Mouse (Mus musculus) heart, adult 8-10 months (tissue): Measurements from ENCODE around the gene Fam163a. TPM values are rescaled to one million over a fixed set of nuclear protein-coding genes. Genes with fewer than 3 reads are reported as not detected.

Experiments
- DNase-seq: peaks from one replicate; pipeline ENCODE4 v3.0.0; 2022; ENCODE audit warnings: low spot score
- total RNA-seq, 4 experiments: library from RNA; stranded (reverse); gene quantifications; 2 replicates each; pipeline ENCODE4 v1.2.4; 2022

Fam163a gene
- total RNA-seq, 4 experiments from 2014 or later, result 0.05 to 0.19 (median 0.09) TPM

- DNase-seq, result no peak
Measured at GRCm38 (mm10) chr1:156033921-156034320, 170.9 kb downstream of the Fam163a start.

GRCm38 (mm10) chr1:156028340-156028975 is 176.4 kb downstream of the Fam163a start:
- DNase-seq, result no peak

- DNase-seq, result no peak
Measured at GRCm38 (mm10) chr1:156027849-156028248, 177.0 kb downstream of the Fam163a start.

Other genes starting within 250 kb of the Fam163a start
- 10 to 100 TPM; 36.6 to 44.2 (median 39.7) TPM for gene Cep350, start 231.8 kb downstream of the Fam163a start, total RNA-seq
- gene Tor1aip2, start 169.6 kb downstream of the Fam163a start, total RNA-seq, result 10 to 100 TPM; 40.1 to 47.9 (median 42.6) TPM
- gene Tor1aip1, start 168.5 kb downstream of the Fam163a start, total RNA-seq, result 10 to 100 TPM; 72.6 to 96.0 (median 85.4) TPM
- not detected for gene Tdrd5, start 98.6 kb upstream of the Fam163a start, total RNA-seq
- gene Nphs2, start 105.7 kb upstream of the Fam163a start, total RNA-seq, result not detected
- gene Gm2000, start 161.0 kb upstream of the Fam163a start, total RNA-seq, result 100 to 1,000 TPM; 364 to 491 (median 426) TPM
- gene Axdnd1, start 216.1 kb upstream of the Fam163a start, total RNA-seq, result not detected